Mouse (Mus musculus) stomach, postnatal 0 days (tissue): Measurements from ENCODE around the gene Stpg3.

ENCODE experiments used
- CTCF ChIP-seq: IDR thresholded peaks from 2 replicates; pipeline ENCODE4 v1.5.1; 2016; ENCODE audit warnings: antibody characterized with exemption, low read depth, mild to moderate bottlenecking, moderate library complexity
- EP300 ChIP-seq: optimal IDR thresholded peaks from 2 replicates; pipeline ENCODE3; 2016; ENCODE audit warnings: antibody characterized with exemption

- TF ChIP-seq CTCF (no peak), EP300 (no peak)
These were observed 25.3 kb upstream of the Stpg3 start for GRCm38 (mm10) chr2:25239766-25240165.
